Mouse (Mus musculus): Measurements from ENCODE around the gene Lrriq3. TPM values are rescaled to one million over a fixed set of nuclear protein-coding genes. Genes with fewer than 3 reads are reported as not detected.

The Lrriq3 gene
- polyA plus RNA-seq, 1 experiment: 1.1 TPM

DNA sequence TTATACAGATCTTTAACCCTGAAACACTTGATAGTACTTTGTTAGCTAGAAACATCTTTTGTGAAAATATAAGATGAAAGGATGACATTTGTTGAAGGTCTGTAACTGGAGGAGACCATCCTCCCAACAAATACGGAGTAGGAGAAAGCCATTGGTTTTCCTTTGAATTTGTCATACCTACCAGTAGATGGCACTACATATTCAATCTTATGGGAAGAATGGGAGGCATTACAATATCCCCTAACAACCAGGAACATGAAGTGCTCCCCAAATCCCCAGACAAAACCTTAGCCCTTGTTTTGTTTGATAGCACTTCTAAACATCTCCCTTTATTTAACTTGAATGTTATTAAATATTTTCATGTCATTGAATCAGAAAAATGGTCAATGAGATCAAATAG, 141.7 kb downstream of the Lrriq3 start:
- Histone ChIP-seq H3K27ac (ENCODE audit: insufficient read depth, low read length) (no peak overlapping the region), H3K4me3 (ENCODE audit: insufficient read depth, low read length) (no peak overlapping the region), H3K4me1 (ENCODE audit: control insufficient read depth, insufficient read depth, low read length) (no peaks in the 10 kb centered on the region)
- no peak for TF ChIP-seq POLR2A (IDR thresholded peaks at IDR 0.05; ENCODE audit: low read depth, low read length)
- no peak for TF ChIP-seq CTCF (IDR thresholded peaks at IDR 0.05; ENCODE audit: borderline replicate concordance, insufficient read depth, low read length)

DNA sequence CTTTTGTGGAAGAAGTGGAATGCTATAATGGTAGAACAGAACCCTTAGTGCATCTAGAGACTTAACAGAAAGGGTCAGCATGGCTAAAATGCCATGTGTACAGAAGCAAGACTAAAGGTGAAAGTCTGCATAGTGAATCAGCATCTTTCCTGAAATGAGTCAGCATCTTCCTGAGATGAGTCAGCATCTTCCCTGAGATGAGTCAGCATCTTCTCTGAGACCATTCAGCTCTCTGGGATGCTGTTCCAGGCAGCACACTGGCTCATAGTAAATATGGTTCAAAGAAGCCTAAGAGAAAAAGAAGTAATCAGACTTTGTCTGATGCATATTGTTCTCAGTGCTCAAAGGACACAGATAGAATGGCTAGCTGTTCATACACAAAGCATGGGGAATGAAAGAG, 142.3 kb downstream of the Lrriq3 start:
- Histone ChIP-seq H3K27ac (ENCODE audit: insufficient read depth, low read length) (no peak overlapping the region), H3K4me3 (ENCODE audit: insufficient read depth, low read length) (no peak overlapping the region), H3K4me1 (ENCODE audit: control insufficient read depth, insufficient read depth, low read length) (no peaks in the 10 kb centered on the region)
- TF ChIP-seq POLR2A (IDR thresholded peaks at IDR 0.05; ENCODE audit: low read depth, low read length) (no peak), CTCF (IDR thresholded peaks at IDR 0.05; ENCODE audit: borderline replicate concordance, insufficient read depth, low read length) (no peak)

Other genes starting within 250 kb of the Lrriq3 start
- 0.74 and 3.2 TPM in 2 replicates for gene Tnni3k, start 38.0 kb upstream of the Lrriq3 start, polyA plus RNA-seq (2011; ENCODE audit: insufficient read length, low read depth, missing spikeins)
- 21.5 and 29.0 TPM in 2 replicates for gene Fpgt, start within 50 bp of the Lrriq3 start, polyA plus RNA-seq (2011; ENCODE audit: insufficient read length, low read depth, missing spikeins)

All from embryonic fibroblast, embryonic 13.5 days (primary cell).